Mouse (Mus musculus) liver, adult 2 months (tissue): Measurements from ENCODE around the gene St8sia1. TPM values are rescaled to one million over a fixed set of nuclear protein-coding genes. Genes with fewer than 3 reads are reported as not detected.

Experiments
- DNase-seq: peaks from one replicate; pipeline ENCODE4 v3.0.0-alpha.2; 2011; ENCODE audit warnings: low read depth, low spot score; ENCODE audit errors: extremely low read depth
- H3K27ac ChIP-seq: fragments of 200-500 bp; replicated peaks from 2 replicates; pipeline ENCODE4 v1.5.1; 2012; ENCODE audit warnings: low read depth, mild to moderate bottlenecking, control low read depth, inconsistent platforms, low read length; ENCODE audit not compliant: insufficient read depth
- H3K27me3 ChIP-seq: fragments of 200-500 bp; 2 replicates; pipeline ENCODE4 v1.6.1; 2012; ENCODE audit warnings: mild to moderate bottlenecking, moderate library complexity, low read length, inconsistent platforms; ENCODE audit not compliant: control insufficient read depth, insufficient read depth
- H3K36me3 ChIP-seq: fragments of 200-500 bp; 2 replicates; pipeline ENCODE4 v1.6.1; 2012; ENCODE audit warnings: low read length, inconsistent platforms; ENCODE audit not compliant: control insufficient read depth, insufficient read depth
- H3K4me1 ChIP-seq: fragments of 200-500 bp; 2 replicates; pipeline ENCODE4 v1.6.1; 2011; ENCODE audit warnings: low read length; ENCODE audit not compliant: control insufficient read depth, insufficient read depth
- H3K4me3 ChIP-seq: fragments of 200-500 bp; 2 replicates; pipeline ENCODE4 v1.5.1; 2011; ENCODE audit warnings: low read depth, mild to moderate bottlenecking, control low read depth, low read length, moderate library complexity; ENCODE audit not compliant: insufficient read depth
- H3K79me2 ChIP-seq: fragments of 200-500 bp; 2 replicates; pipeline ENCODE4 v1.6.1; 2012; ENCODE audit warnings: inconsistent platforms, mild to moderate bottlenecking, low read length, moderate library complexity; ENCODE audit not compliant: control insufficient read depth, insufficient read depth
- H3K9ac ChIP-seq: fragments of 200-500 bp; 2 replicates; pipeline ENCODE4 v1.6.1; 2012; ENCODE audit warnings: low read depth, mild to moderate bottlenecking, control low read depth, inconsistent platforms, low read length
- CTCF ChIP-seq: fragments of 200-500 bp; IDR thresholded peaks from 2 replicates; pipeline ENCODE4 v1.5.1; 2011; ENCODE audit warnings: low read depth, low read length, control low read depth
- POLR2A ChIP-seq: fragments of 200-500 bp; IDR thresholded peaks from 2 replicates; pipeline ENCODE4 v1.6.1; 2011; ENCODE audit warnings: low read length, control low read depth; ENCODE audit not compliant: insufficient read depth; ENCODE audit errors: extremely low read depth
- WGBS: fragments of 180-500 bp; shearing (Covaris S2); methylation state at CpG from one replicate; pipeline ENCODE4 v1.1.7; 2018; 5-methylcytosine and 5-hydroxymethylcytosine counted together
- polyA plus RNA-seq: library from polyadenylated mRNA; depleted of rRNA; stranded (reverse); fragments of >200 nt; gene quantifications from 2 replicates; pipeline ENCODE4 v1.2.3, GENCODE M21; 2012
- total RNA-seq: library from RNA; depleted of rRNA; stranded (reverse); fragments of >200 nt; gene quantifications from 2 replicates; pipeline ENCODE4 v1.2.3, GENCODE M21; 2014

The St8sia1 gene
- total and polyA plus RNA-seq, 2 experiments: under 0.01 to 0.01 TPM

DNA sequence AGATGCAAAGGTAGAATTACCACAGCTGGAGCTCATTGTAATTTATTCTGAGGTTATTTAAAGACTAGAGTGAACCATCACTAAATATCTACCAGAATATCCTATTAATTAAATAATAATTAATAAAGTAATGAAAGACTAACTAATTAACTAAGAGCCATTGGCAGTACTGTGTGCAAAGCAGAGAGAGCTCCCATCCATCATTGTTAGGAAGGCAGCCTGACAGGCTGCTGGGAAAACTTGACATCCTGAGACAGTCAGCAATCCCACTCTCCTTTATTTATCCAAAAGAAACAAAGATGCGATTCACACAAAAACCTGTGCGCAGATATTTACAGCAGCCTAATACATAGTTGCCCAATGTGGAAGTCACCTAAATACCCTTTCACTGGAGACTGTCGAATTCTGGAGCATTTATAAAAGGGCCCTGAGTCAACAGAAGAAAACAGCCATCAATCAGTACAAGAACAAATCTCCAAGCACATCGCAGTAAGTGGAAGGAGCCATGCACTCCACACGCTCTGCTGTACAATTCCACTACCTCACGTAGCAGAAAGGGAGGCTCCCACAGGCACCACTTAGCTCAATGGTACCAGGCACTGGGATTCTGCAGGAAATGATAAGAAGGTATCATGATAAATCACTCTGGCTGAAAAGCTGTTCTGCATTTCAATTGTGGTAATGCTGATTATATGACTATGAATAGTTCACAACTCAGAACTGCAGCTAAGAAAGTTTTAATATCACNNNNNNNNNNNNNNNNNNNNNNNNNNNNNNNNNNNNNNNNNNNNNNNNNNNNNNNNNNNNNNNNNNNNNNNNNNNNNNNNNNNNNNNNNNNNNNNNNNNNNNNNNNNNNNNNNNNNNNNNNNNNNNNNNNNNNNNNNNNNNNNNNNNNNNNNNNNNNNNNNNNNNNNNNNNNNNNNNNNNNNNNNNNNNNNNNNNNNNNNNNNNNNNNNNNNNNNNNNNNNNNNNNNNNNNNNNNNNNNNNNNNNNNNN is 15.7 kb upstream of the St8sia1 start:
- Histone ChIP-seq H3K27ac (no peak overlapping the region), H3K4me1 (no peaks in the 10 kb centered on the region), H3K9ac (no peak overlapping the region), H3K79me2 (no peaks in the 10 kb centered on the region), H3K36me3 (no peaks in the 10 kb centered on the region), H3K27me3 (no peaks in the 10 kb centered on the region), H3K4me3 (no peak overlapping the region)
- TF ChIP-seq CTCF: no peak
- no peak for TF ChIP-seq POLR2A
- 54% methylated on average over 6 of the region's 6 CpGs for WGBS
- DNase-seq: no peak

GRCm38 (mm10) chr6:142977221-142977620 is 13.0 kb upstream of the St8sia1 start:
- 48% methylated on average over 1 of the region's 1 CpGs for WGBS
- H3K79me2 ChIP-seq: no peaks in the 10 kb centered on the region
- H3K27ac ChIP-seq: no peak overlapping the region
- no peak for DNase-seq
- TF ChIP-seq POLR2A (no peak), CTCF (0 out of 2 replicates have a peak, but pooled peaks have one; percentile 16)
- H3K4me3 ChIP-seq: no peak overlapping the region
- no peak overlapping the region for H3K9ac ChIP-seq
- H3K4me1 ChIP-seq: no peaks in the 10 kb centered on the region
- H3K36me3 ChIP-seq: no peaks in the 10 kb centered on the region
- H3K27me3 ChIP-seq: no peaks in the 10 kb centered on the region

DNA sequence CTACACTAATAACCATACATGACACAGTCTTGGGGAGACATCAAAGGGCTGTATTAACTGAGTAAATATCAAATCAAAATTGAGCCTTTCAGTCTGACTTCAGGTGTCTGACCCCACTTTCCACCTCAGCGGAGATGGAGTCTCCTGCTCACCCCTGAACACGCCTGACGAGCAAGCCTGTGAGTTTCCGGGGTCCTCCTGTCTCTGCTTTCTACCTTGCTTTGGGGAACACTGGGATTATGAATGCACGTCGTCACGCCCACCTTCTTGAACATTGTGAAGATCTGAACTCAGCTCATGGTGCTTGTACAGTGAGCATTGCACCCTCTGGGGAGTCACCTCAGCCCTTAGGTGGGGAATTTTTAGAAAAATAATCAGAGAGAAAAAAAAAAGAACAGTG is 9.0 kb upstream of the St8sia1 start:
- H3K4me1 ChIP-seq: no peaks in the 10 kb centered on the region
- H3K9ac ChIP-seq: no peak overlapping the region
- no peak for DNase-seq
- H3K27ac ChIP-seq: no peak overlapping the region
- TF ChIP-seq CTCF (no peak), POLR2A (no peak)
- H3K4me3 ChIP-seq: no peak overlapping the region
- H3K36me3 ChIP-seq: no peaks in the 10 kb centered on the region
- H3K27me3 ChIP-seq: no peaks in the 10 kb centered on the region
- 92% methylated on average over 7 of the region's 7 CpGs for WGBS
- no peaks in the 10 kb centered on the region for H3K79me2 ChIP-seq

DNA sequence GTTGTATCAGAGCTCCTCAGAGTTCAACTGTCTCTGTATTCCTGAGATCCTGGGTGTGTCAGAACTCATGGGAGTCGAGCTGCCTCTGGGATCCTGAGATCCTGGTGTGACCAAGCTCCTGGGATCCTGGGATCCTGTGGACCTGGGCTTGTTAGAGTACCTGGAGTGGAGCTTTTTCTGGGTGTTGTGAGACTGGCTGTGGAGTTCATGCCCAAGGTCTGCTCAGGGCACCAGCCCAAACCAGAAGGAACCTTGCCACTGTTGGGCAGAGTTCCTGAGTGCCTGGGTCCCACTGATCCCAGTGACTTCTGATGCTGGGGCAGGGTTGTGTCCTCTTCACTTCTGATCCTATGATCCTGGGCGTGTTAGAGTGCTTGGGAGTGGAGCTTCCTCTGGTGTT is 8.0 kb upstream of the St8sia1 start:
- Histone ChIP-seq H3K36me3 (no peaks in the 10 kb centered on the region), H3K27ac (no peak overlapping the region), H3K4me3 (no peak overlapping the region), H3K27me3 (no peaks in the 10 kb centered on the region), H3K4me1 (peaks cover 2% of the 10 kb centered on the region), H3K9ac (no peak overlapping the region), H3K79me2 (no peaks in the 10 kb centered on the region)
- no peak for TF ChIP-seq CTCF
- no peak for TF ChIP-seq POLR2A
- WGBS: 55% methylated on average over 2 of the region's 2 CpGs
- DNase-seq: no peak

DNA sequence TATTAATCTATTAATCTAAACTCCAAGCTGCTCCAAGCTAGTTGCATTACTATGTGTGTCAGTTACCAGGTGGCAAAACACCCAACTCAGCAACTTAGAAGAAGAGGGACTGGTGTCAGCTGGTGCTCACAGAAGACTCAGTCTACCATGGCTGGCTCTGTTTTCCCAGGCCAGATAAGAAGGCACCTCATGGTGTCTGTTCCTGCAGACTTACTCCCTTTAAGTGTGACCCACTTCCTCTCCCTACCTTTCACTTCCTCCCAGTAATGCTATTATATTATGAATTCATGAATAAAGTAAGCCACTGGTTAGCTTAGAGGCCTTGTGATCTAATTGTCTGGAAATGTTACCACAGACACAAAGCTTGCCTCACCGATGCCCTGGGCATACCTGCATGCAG is 3.2 kb upstream of the St8sia1 start:
- Histone ChIP-seq H3K36me3 (no peaks in the 10 kb centered on the region), H3K27ac (no peak overlapping the region), H3K79me2 (no peaks in the 10 kb centered on the region), H3K9ac (no peak overlapping the region), H3K4me3 (no peak overlapping the region), H3K4me1 (peaks cover 4% of the 10 kb centered on the region), H3K27me3 (peaks cover 14% of the 10 kb centered on the region; the same call in 1 of the 2 replicates)
- peak; percentile 71 for DNase-seq
- WGBS: 91% methylated on average over 1 of the region's 1 CpGs
- no peak for TF ChIP-seq POLR2A
- TF ChIP-seq CTCF: no peak
